Mouse (Mus musculus): ENCODE data around the gene Gm10647.
"Not testable (repeated sequence)": the region's sequence is repeated elsewhere in the genome, so short reads cannot be mapped to it uniquely, and the experiment has no call there.

Gene Gm10647

GRCm38 (mm10) chr9:66796739-66797138 is at the start of gene Gm10647:
Gm10647 (plus strand) TSS chr9:66797039.
- DNase-seq (ENCODE audit: low spot score in 2 of 2) = no peak

GRCm38 (mm10) chr9:66748390-66748789 is 48.4 kb upstream of the Gm10647 start:
- no peak for DNase-seq (ENCODE audit: low spot score in 2 of 2)

GRCm38 (mm10) chr9:66752849-66753248 is 44.0 kb upstream of the Gm10647 start:
- no peak for DNase-seq (ENCODE audit: low spot score in 2 of 2)

GRCm38 (mm10) chr9:66760991-66761390 is 35.8 kb upstream of the Gm10647 start:
- no peak for DNase-seq (ENCODE audit: low spot score in 2 of 2)

GRCm38 (mm10) chr9:66768721-66769120 is 28.1 kb upstream of the Gm10647 start:
- no peak for DNase-seq (ENCODE audit: low spot score in 2 of 2)

GRCm38 (mm10) chr9:66769275-66769674 is 27.6 kb upstream of the Gm10647 start:
- no peak for DNase-seq (ENCODE audit: low spot score in 2 of 2)

GRCm38 (mm10) chr9:66770701-66771100 is 26.1 kb upstream of the Gm10647 start:
- peak in 1 of 2 experiments; percentile 26 for DNase-seq (ENCODE audit: low spot score in 2 of 2)

- DNase-seq (ENCODE audit: low spot score in 2 of 2) = peak; percentile 30 to 72
Observed at GRCm38 (mm10) chr9:66784552-66784951, 12.3 kb upstream of the Gm10647 start.

- DNase-seq (ENCODE audit: low spot score in 2 of 2) = no peak
Observed at GRCm38 (mm10) chr9:66787821-66788220, 9.0 kb upstream of the Gm10647 start.

GRCm38 (mm10) chr9:66794629-66795463 is 2.0 kb upstream of the Gm10647 start:
- no peak for DNase-seq (ENCODE audit: low spot score in 2 of 2)

GRCm38 (mm10) chr9:66795464-66796324 is 1.1 kb upstream of the Gm10647 start, which contains the start of gene Aph1b:
Aph1b (minus strand) TSS chr9:66795490.
- peak; percentile 89 to 93 for DNase-seq (ENCODE audit: low spot score in 2 of 2)

GRCm38 (mm10) chr9:66801947-66802346 is 5.1 kb downstream of the Gm10647 start:
- peak in 1 of 2 experiments; percentile 54 for DNase-seq (ENCODE audit: low spot score in 2 of 2)

GRCm38 (mm10) chr9:66805951-66806350 is 9.1 kb downstream of the Gm10647 start:
- DNase-seq (ENCODE audit: low spot score in 2 of 2) = not testable (repeated sequence)

- DNase-seq (ENCODE audit: low spot score in 2 of 2) = no peak
Observed at GRCm38 (mm10) chr9:66813392-66813791, 16.6 kb downstream of the Gm10647 start.

- DNase-seq (ENCODE audit: low spot score in 2 of 2) = no peak
Observed at GRCm38 (mm10) chr9:66820996-66821395, 24.2 kb downstream of the Gm10647 start.

GRCm38 (mm10) chr9:66822255-66822654 is 25.4 kb downstream of the Gm10647 start:
- not testable (repeated sequence) for DNase-seq (ENCODE audit: low spot score in 2 of 2)

GRCm38 (mm10) chr9:66825990-66826389 is 29.2 kb downstream of the Gm10647 start:
- DNase-seq (ENCODE audit: low spot score in 2 of 2) = no peak

- DNase-seq (ENCODE audit: low spot score in 2 of 2) = no peak
Observed at GRCm38 (mm10) chr9:66832366-66832908, 35.6 kb downstream of the Gm10647 start.

- DNase-seq (ENCODE audit: low spot score in 2 of 2) = no peak
Observed at GRCm38 (mm10) chr9:66833851-66834250, 37.0 kb downstream of the Gm10647 start.

- peak; percentile 99 for DNase-seq (ENCODE audit: low spot score in 2 of 2)
Observed at GRCm38 (mm10) chr9:66834318-66835096, 37.7 kb downstream of the Gm10647 start, which contains the start of gene Aph1c. Aph1c (minus strand) TSS chr9:66834726.

- peak in 1 of 2 experiments; percentile 51 for DNase-seq (ENCODE audit: low spot score in 2 of 2)
Observed at GRCm38 (mm10) chr9:66835097-66835480, 38.2 kb downstream of the Gm10647 start.

All from spleen, postnatal 4 days (tissue).